Mouse (Mus musculus): ENCODE results near the gene Dntt. TPM values are rescaled to one million over a fixed set of nuclear protein-coding genes. Genes with fewer than 3 reads are reported as not detected.

Gene Dntt
- polyA plus RNA-seq (2016; fragmentation: Nextera tagmentation; extraction: Ambion mirVana): not detected in 2 replicates

DNA sequence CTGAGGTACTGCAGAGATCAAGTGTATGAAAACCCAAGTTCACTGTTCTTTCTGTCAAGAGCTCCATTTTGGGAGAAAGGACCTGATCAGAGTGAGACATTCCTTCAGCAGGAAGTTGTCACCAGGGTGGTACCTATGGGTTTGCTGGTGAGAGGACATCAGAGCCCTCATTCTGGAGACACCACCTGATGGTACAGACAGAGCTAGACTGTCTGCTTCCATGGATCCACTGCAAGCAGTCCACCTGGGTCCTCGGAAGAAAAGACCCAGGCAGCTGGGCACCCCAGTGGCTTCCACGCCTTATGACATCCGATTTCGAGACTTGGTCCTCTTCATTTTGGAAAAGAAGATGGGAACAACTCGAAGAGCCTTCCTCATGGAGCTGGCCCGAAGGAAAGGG is at the start of gene Dntt:
Dntt (plus strand) TSS at position 57 of the 400 bp plus-strand sequence.
- no peaks in the 10 kb centered on the region for H3K9me3 ChIP-seq
- H3K4me1 ChIP-seq: no peaks in the 10 kb centered on the region
- WGBS: 90% methylated on average over 6 of the region's 6 CpGs
- H3K36me3 ChIP-seq (replicated peaks): no peaks in the 10 kb centered on the region
- no peak for DNase-seq (ENCODE audit: low spot score)
- no peaks in the 10 kb centered on the region for H3K27me3 ChIP-seq (replicated peaks; ENCODE audit: low read depth, poor library complexity, severe bottlenecking)
- no peak within 1 kb of the TSS for H3K27ac ChIP-seq (replicated peaks)
- H3K4me3 ChIP-seq: no peak within 1 kb of the TSS

DNA sequence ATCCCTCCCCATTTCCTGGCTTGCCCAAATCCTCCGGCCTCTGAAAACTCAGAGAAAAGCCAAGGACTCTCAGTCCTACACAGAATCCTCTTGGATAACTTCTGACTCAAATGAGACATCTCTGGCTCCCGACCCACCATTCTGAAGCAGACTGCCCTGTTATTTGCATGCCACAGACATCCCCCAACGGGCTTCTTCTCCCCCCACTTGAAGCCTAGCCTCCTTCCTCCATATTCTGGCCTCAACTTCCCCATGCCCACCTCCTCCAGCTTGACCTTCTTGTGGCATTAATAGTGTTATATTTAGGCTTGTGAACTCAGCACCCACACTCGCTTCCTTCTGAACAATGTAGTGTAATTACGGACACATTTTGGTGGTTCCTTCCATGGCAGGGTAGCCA is 48.4 kb upstream of the Dntt start:
- H3K4me1 ChIP-seq: no peaks in the 10 kb centered on the region
- H3K4me3 ChIP-seq: no peak overlapping the region
- no peak for DNase-seq (ENCODE audit: low spot score)
- H3K9me3 ChIP-seq: no peaks in the 10 kb centered on the region
- no peak overlapping the region for H3K27ac ChIP-seq (replicated peaks)
- no peaks in the 10 kb centered on the region for H3K36me3 ChIP-seq (replicated peaks)
- 80% methylated on average over 5 of the region's 5 CpGs for WGBS
- H3K27me3 ChIP-seq (replicated peaks; ENCODE audit: low read depth, poor library complexity, severe bottlenecking): no peaks in the 10 kb centered on the region

DNA sequence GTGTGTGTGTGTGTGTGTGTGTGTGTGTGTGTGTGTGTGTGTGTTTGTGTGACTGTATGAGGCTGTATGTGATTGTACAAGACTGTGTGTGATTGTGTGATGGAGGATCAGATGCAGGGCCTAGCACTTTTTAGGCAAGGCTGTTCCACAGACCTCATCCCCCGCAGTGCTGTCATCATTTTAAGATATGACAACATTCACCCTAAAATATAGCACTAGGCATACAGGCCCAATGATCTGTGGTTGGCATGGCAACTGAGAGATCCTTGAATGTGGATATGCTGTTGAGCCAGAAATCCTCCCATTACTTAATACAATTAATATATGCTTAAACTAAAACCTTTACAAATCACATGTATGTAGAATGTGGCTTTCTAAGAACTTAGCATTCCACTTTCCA is 44.5 kb upstream of the Dntt start:
- Histone ChIP-seq H3K9me3 (no peaks in the 10 kb centered on the region), H3K36me3 (replicated peaks) (no peaks in the 10 kb centered on the region), H3K4me3 (no peak overlapping the region), H3K27ac (replicated peaks) (no peak overlapping the region), H3K27me3 (replicated peaks; ENCODE audit: low read depth, poor library complexity, severe bottlenecking) (no peaks in the 10 kb centered on the region), H3K4me1 (no peaks in the 10 kb centered on the region)
- WGBS: 94% methylated on average over 1 of the region's 1 CpGs
- no peak for DNase-seq (ENCODE audit: low spot score)

DNA sequence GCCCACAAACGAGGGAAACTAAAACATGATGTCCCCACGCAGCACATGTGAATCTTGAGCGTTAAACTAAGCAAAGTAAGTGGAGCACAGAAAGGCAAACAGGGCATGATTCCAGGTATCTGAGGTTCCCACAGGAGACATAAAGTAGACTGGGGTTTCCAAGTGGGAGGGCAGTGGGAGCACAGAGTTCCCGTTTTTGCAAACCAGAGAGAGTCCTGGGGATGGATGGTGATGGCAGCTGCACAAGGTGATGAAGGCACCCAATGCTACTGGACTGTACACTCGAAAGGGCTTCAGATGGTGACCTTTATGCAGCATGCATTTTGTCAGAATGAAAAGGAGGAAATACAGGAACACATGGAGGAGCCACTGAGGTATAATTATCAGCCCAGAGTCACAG is 40.2 kb upstream of the Dntt start:
- H3K27ac ChIP-seq (replicated peaks): no peak overlapping the region
- no peaks in the 10 kb centered on the region for H3K9me3 ChIP-seq
- H3K4me3 ChIP-seq: no peak overlapping the region
- H3K36me3 ChIP-seq (replicated peaks): no peaks in the 10 kb centered on the region
- 84% methylated on average over 5 of the region's 5 CpGs for WGBS
- no peak for DNase-seq (ENCODE audit: low spot score)
- H3K4me1 ChIP-seq: peaks cover 3% of the 10 kb centered on the region; the same call in 1 of the 2 replicates
- no peaks in the 10 kb centered on the region for H3K27me3 ChIP-seq (replicated peaks; ENCODE audit: low read depth, poor library complexity, severe bottlenecking)

DNA sequence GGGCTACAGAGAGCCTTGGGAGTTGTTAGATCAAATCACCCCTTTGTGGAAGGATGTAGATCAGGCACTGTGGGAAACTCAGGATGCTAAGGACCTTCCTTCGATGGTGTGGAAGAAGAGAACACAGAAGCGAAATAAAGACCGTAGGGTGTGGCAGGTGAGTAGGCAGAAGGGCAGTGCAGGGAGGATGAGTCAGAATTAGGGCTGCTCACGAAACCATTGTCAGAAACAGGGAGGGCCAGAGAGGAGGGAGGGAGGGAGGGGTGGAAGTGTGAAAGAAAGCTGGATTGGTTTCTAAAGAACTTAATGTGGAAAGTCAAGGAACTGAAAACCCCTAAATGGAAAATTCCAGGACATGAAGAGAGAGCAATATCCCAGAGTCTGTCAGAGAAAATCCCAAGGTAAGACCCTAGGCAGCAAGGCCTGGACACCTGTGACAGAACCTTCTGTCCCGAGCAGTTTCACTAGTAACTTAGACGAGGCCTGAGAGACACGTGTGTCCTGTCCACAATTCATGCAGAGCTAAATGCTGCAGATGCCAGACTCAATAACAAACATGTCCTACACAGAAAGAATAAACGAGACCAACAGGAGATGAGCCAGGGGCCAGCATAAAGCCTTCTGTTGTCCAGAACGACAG is 39.0 kb upstream of the Dntt start:
- H3K4me3 ChIP-seq: no peak overlapping the region
- H3K27ac ChIP-seq (replicated peaks): no peak overlapping the region
- H3K27me3 ChIP-seq (replicated peaks; ENCODE audit: low read depth, poor library complexity, severe bottlenecking): no peaks in the 10 kb centered on the region
- no peak for DNase-seq (ENCODE audit: low spot score)
- peaks cover 9% of the 10 kb centered on the region; the same call in 1 of the 2 replicates for H3K4me1 ChIP-seq
- WGBS: 80% methylated on average over 9 of the region's 9 CpGs
- no peaks in the 10 kb centered on the region for H3K9me3 ChIP-seq
- H3K36me3 ChIP-seq (replicated peaks): no peaks in the 10 kb centered on the region

DNA sequence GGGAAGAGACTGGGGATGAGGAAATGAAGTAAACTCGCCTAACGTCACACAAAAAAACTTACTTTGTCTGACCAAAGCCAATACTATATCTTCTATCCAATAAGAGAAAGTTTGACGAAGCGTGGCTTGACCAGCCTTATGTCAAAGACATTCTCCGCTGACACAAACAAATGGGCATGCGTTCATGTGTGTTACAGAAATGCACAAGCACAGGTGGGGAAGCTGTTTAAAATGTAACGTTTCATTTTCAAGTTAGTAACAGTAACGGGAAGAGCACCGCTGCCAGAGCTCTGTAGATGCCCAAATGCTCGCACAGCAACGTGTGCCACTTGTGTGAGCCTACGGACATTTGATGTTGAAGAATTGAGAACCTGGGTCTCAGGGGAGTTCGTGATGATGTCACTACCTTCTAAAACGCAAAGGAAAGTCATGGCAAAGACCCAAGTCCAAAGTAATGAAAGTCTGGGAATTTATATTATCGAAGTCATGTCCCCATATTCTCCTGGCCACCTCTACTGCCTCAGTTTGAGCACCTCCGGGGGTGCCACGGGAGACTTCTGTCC is 38.2 kb upstream of the Dntt start:
- Histone ChIP-seq H3K4me1 (peaks cover 9% of the 10 kb centered on the region; the same call in 1 of the 2 replicates), H3K9me3 (no peaks in the 10 kb centered on the region), H3K27ac (replicated peaks) (no peak overlapping the region), H3K27me3 (replicated peaks; ENCODE audit: low read depth, poor library complexity, severe bottlenecking) (no peaks in the 10 kb centered on the region), H3K36me3 (replicated peaks) (no peaks in the 10 kb centered on the region), H3K4me3 (no peak overlapping the region)
- no peak for DNase-seq (ENCODE audit: low spot score)
- WGBS: 92% methylated on average over 17 of the region's 17 CpGs

DNA sequence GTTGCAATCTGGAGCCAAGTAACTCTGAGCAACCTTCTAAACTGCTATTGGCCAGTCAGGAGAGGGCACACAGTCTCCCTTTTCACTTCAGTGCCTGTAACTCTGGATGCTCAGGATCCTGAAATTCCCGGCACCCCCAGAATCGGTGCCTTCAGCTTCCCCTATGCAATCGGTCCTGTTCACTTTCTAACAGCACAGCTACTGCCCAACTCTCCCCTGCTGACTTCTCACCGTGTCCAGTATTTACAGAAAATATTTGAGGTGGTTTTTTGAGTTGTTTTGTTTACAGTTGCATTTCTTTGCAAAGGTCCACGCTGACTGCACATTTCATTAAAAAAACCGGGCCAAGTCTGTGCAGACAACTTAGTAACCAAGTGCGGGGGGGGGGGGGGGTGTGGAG is 37.4 kb upstream of the Dntt start:
- H3K9me3 ChIP-seq: no peaks in the 10 kb centered on the region
- no peak for DNase-seq (ENCODE audit: low spot score)
- no peaks in the 10 kb centered on the region for H3K27me3 ChIP-seq (replicated peaks; ENCODE audit: low read depth, poor library complexity, severe bottlenecking)
- H3K27ac ChIP-seq (replicated peaks): no peak overlapping the region
- no peaks in the 10 kb centered on the region for H3K36me3 ChIP-seq (replicated peaks)
- no peak overlapping the region for H3K4me3 ChIP-seq
- 82% methylated on average over 7 of the region's 7 CpGs for WGBS
- H3K4me1 ChIP-seq: peaks cover 9% of the 10 kb centered on the region; the same call in 1 of the 2 replicates

DNA sequence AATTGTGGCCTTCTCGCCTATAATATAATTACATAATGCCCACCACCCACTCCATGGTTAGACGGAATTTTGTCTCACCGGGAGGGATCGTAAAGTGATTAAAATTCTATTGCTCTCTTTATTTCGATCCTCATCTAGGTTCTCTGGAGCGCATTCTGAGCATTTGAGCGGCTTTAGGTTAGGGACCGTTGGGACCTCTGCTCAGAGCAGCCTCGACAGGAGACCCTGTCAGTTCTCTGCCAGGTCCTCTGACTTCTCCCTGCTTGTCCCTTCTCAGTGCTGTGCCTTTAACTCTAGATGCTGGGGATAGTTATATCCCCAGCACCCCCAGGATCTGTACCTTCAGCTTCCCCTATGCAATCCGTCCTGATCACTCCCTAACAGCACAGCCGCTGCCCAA is 37.0 kb upstream of the Dntt start:
- Histone ChIP-seq H3K27me3 (replicated peaks; ENCODE audit: low read depth, poor library complexity, severe bottlenecking) (no peaks in the 10 kb centered on the region), H3K27ac (replicated peaks) (no peak overlapping the region), H3K9me3 (no peaks in the 10 kb centered on the region), H3K36me3 (replicated peaks) (no peaks in the 10 kb centered on the region), H3K4me3 (no peak overlapping the region), H3K4me1 (peaks cover 9% of the 10 kb centered on the region; the same call in 1 of the 2 replicates)
- no peak for DNase-seq (ENCODE audit: low spot score)
- 86% methylated on average over 11 of the region's 11 CpGs for WGBS

DNA sequence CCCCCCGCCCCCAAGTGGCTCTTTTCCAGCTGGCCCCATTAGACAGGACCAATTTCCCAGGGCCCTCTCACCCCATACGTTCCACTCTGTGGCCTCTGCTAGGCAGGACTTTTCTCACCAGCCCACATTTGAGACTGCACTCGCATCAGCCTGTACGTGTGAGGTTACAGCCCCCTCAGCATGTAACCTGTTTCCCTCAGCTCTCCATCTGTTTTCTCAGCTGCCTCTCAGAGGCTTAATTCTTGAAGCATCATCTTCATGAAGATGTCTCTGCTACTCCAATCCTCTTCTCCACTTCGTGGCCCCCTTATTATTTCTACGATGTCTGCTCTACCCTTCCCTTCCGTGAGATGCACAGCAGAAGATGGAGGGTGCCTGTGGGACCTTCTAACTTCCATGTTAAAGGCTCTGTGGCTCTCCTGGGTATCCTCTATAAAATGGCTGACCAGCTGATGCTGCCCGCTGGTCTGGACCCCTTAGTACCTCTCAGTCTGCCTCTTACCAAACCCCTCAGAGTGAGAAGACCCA is 36.5 kb upstream of the Dntt start:
- DNase-seq (ENCODE audit: low spot score): no peak
- no peaks in the 10 kb centered on the region for H3K27me3 ChIP-seq (replicated peaks; ENCODE audit: low read depth, poor library complexity, severe bottlenecking)
- no peaks in the 10 kb centered on the region for H3K36me3 ChIP-seq (replicated peaks)
- no peak overlapping the region for H3K27ac ChIP-seq (replicated peaks)
- H3K4me1 ChIP-seq: peaks cover 9% of the 10 kb centered on the region; the same call in 1 of the 2 replicates
- no peaks in the 10 kb centered on the region for H3K9me3 ChIP-seq
- no peak overlapping the region for H3K4me3 ChIP-seq
- 87% methylated on average over 8 of the region's 8 CpGs for WGBS

DNA sequence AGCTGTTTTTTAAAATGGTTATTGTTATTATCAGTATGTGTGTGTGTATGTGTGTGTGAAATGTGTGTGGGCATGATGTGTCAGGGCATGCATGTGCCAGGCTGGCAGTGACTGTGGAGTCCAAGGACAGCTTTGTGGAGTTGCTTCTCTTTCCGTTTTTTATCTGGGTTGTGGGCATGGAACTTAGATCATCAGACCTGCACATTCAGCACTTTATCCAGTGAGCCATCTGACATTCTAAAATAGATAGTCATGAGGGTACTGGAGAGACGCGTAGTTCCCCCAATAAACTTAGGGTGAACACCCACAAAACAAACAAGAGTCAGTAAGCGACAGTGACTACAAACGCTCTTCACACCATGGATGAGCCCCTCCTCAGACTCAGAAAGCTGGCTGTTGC is 35.7 kb upstream of the Dntt start:
- Histone ChIP-seq H3K27me3 (replicated peaks; ENCODE audit: low read depth, poor library complexity, severe bottlenecking) (no peaks in the 10 kb centered on the region), H3K4me1 (peaks cover 9% of the 10 kb centered on the region; the same call in 1 of the 2 replicates), H3K4me3 (no peak overlapping the region), H3K36me3 (replicated peaks) (no peaks in the 10 kb centered on the region), H3K9me3 (no peaks in the 10 kb centered on the region), H3K27ac (replicated peaks) (no peak overlapping the region)
- DNase-seq (ENCODE audit: low spot score): no peak
- WGBS: 92% methylated on average over 5 of the region's 5 CpGs

DNA sequence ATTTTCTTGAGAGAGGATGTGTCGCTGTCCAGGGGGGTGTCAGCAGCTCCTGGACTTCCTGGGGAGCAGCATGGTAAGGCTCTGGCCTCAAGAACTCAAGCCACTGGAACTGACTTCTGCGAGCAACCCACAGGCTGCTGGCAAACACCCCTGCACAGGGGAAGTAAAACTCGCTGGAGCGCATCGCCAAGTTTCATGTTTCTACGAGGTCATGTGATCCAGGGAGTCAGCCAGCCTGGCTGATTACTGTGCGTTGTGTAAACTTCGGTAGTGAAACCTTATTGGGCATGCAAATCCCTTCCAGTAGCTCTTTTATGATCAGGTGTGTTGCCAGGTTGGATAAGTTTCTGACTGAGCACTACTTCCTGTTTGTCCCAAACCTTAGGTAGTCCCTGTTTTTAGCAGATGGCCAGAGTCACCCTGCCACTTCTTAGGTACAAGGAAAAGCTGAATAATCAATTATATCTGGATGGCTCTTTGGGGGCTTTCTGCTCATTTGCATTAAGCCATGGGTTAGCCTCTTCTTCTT is 35.0 kb upstream of the Dntt start, which contains the start of gene Blnk:
Blnk (minus strand) TSS at position 479 of the 529 bp plus-strand sequence.
- H3K4me3 ChIP-seq: no peak within 1 kb of the TSS
- no peaks in the 10 kb centered on the region for H3K27me3 ChIP-seq (replicated peaks; ENCODE audit: low read depth, poor library complexity, severe bottlenecking)
- H3K4me1 ChIP-seq: peaks cover 9% of the 10 kb centered on the region; the same call in 1 of the 2 replicates
- DNase-seq (ENCODE audit: low spot score): peak; percentile 31
- no peak within 1 kb of the TSS for H3K27ac ChIP-seq (replicated peaks)
- 58% methylated on average over 8 of the region's 8 CpGs for WGBS
- H3K9me3 ChIP-seq: no peaks in the 10 kb centered on the region
- H3K36me3 ChIP-seq (replicated peaks): no peaks in the 10 kb centered on the region

DNA sequence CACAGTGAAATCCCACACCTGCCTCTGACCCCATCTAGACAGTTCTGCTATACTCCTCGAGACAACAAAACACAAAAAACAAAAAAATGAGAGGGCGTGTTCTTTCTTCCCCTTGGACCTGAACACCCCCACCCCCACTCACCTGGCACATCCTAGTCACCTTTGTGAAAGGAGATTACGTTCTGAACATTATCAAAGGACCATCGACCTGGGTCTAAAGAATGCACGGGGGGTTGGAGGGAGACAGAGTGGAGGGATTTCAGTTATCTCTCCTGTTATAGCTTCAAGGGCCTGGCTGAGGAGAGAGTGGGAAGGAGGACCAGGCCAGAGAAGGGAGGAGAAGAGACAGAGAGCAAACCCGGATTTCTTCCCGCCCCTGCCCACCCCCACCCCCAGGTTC is 34.2 kb upstream of the Dntt start:
- 71% methylated on average over 7 of the region's 7 CpGs for WGBS
- no peak overlapping the region for H3K4me3 ChIP-seq
- no peak for DNase-seq (ENCODE audit: low spot score)

More for the DNA sequence above, 34.2 kb upstream of the Dntt start:
- Histone ChIP-seq H3K9me3 (no peaks in the 10 kb centered on the region), H3K4me1 (peaks cover 9% of the 10 kb centered on the region; the same call in 1 of the 2 replicates), H3K27ac (replicated peaks) (no peak overlapping the region), H3K27me3 (replicated peaks; ENCODE audit: low read depth, poor library complexity, severe bottlenecking) (no peaks in the 10 kb centered on the region), H3K36me3 (replicated peaks) (no peaks in the 10 kb centered on the region)

Data from embryonic facial prominence, embryonic 10.5 days (tissue).